Mouse (Mus musculus): ENCODE results near the gene Bglap3.

GRCm38 (mm10) chr3:88361096-88361495, 11.4 kb downstream of the Bglap3 start:
- no peak for TF ChIP-seq POLR2A (IDR thresholded peaks at IDR 0.05; ENCODE audit: low read depth, low read length)
- no peak for TF ChIP-seq CTCF (IDR thresholded peaks at IDR 0.05; ENCODE audit: borderline replicate concordance, insufficient read depth, low read length)
